Mouse (Mus musculus) forebrain, embryonic 16.5 days (tissue): ENCODE results near the gene Tnfrsf21. TPM values are rescaled to one million over a fixed set of nuclear protein-coding genes. Genes with fewer than 3 reads are reported as not detected.

Source experiments
- polyA plus RNA-seq: library from polyadenylated mRNA; unstranded; fragments of >200 nt; fragmentation: Nextera tagmentation; extraction: Ambion mirVana; gene quantifications from 2 replicates; pipeline ENCODE4 v1.2.1, GENCODE M21; 2015

Gene Tnfrsf21
- polyA plus RNA-seq, 1 experiment from 2014 or later, result 67.8 TPM

Other genes with a start within 250 kb of the Tnfrsf21 start
- gene Cd2ap, start 139.9 kb upstream of the Tnfrsf21 start, polyA plus RNA-seq, result 7.2 and 7.4 TPM in 2 replicates